Comparison of ENCODE assay signal across 8 mouse cellular contexts in the genomic region with DNA sequence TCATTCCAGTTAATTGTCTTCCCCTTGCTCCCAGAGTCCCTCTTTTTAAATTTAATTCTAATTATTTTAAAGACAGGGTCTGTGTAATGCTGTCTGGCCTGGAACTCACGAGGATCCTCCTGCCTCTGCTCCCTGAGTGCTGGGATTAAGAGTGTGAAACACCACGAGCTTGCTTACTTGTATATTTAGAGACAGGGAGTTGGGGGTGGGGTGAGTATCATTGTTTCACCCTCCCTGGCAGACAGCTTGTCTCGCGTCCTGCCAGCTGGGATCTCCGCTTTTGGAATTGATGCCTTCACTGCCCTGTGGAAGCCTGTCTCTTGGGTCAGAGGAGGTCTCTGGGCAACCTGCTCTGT. TPM values are rescaled to one million over a fixed set of nuclear protein-coding genes. Genes with fewer than 3 reads are reported as not detected.
A peak's percentile ranks its signal among the peaks of the same experiment; 100 is the strongest.
DNase-seq lines count a peak whose midpoint lies in the region; ATAC-seq and TF ChIP-seq lines count a peak whose summit lies in the region.

No protein-coding gene starts in this region.

- DNase-seq in layer of hippocampus, adult 2 months (ENCODE audit: low spot score in 2 of 2), result peak in 1 of 2 experiments; percentile 7
- no peak for DNase-seq in layer of hippocampus, adult 9-10 months (ENCODE audit: low spot score)
- DNase-seq in cerebellum, adult 2 months, result peak in 1 of 2 experiments; percentile 43
- no peak for DNase-seq in midbrain, embryonic 14.5 days
- DNase-seq in layer of hippocampus, postnatal 14 days (ENCODE audit: low spot score in 2 of 2), result no peak
- DNase-seq in gastrocnemius, postnatal 25 days, result no peak

- WGBS in cerebellum, adult 2 months, result 12% methylated on average over 5 of the region's 5 CpGs
- 40% methylated on average over 5 of the region's 5 CpGs for WGBS in limb, embryonic 12.5 days
- WGBS in midbrain, embryonic 14.5 days, result 45% methylated on average over 5 of the region's 5 CpGs

- H3K4me2 ChIP-seq in limb, embryonic 12.5 days, result peak overlapping the region; percentile 71
- peak overlapping the region; percentile 63 for H3K4me2 ChIP-seq in midbrain, embryonic 14.5 days (ENCODE audit: low read length)

- H3K4me1 ChIP-seq in cerebellum, adult 2 months (ENCODE audit: control insufficient read depth, insufficient read depth, low read length), result no peaks in the 10 kb centered on the region
- no peaks in the 10 kb centered on the region for H3K4me1 ChIP-seq in limb, embryonic 12.5 days (replicated peaks)
- no peaks in the 10 kb centered on the region for H3K4me1 ChIP-seq in midbrain, embryonic 14.5 days (ENCODE audit: control insufficient read depth, insufficient read depth, low read length)

- no peak for TF ChIP-seq POLR2A in cerebellum, adult 2 months (IDR thresholded peaks at IDR 0.05; ENCODE audit: borderline replicate concordance, insufficient read depth, low read length)

- H3K36me3 ChIP-seq in limb, embryonic 12.5 days, result peaks cover 17% of the 10 kb centered on the region
- peaks cover 6% of the 10 kb centered on the region for H3K36me3 ChIP-seq in midbrain, embryonic 14.5 days (ENCODE audit: control insufficient read depth, insufficient read depth, low read length)

- no peak overlapping the region for H3K9ac ChIP-seq in limb, embryonic 12.5 days (replicated peaks)
- H3K9ac ChIP-seq in midbrain, embryonic 14.5 days (replicated peaks; ENCODE audit: low read length), result peak overlapping the region; percentile 95; the same call in 1 of the 2 replicates

- no peak for TF ChIP-seq CTCF in layer of hippocampus, adult 2 months (conservative IDR thresholded peaks at IDR 0.05)
- TF ChIP-seq CTCF in cerebellum, adult 2 months (IDR thresholded peaks at IDR 0.05; ENCODE audit: borderline replicate concordance, insufficient read depth, low read depth, low read length), result no peak

- no peaks in the 10 kb centered on the region for H3K27me3 ChIP-seq in cerebellum, adult 2 months (ENCODE audit: control insufficient read depth, insufficient read depth, low read length)
- H3K27me3 ChIP-seq in limb, embryonic 12.5 days, result no peaks in the 10 kb centered on the region
- no peaks in the 10 kb centered on the region for H3K27me3 ChIP-seq in midbrain, embryonic 14.5 days (ENCODE audit: control insufficient read depth, insufficient read depth, low read length)

- H3K9me3 ChIP-seq in limb, embryonic 12.5 days, result no peaks in the 10 kb centered on the region
- H3K9me3 ChIP-seq in midbrain, embryonic 14.5 days (ENCODE audit: control insufficient read depth, low read length), result no peaks in the 10 kb centered on the region

- peak overlapping the region; percentile 96 for H3K27ac ChIP-seq in layer of hippocampus, adult 2 months
- no peak overlapping the region for H3K27ac ChIP-seq in cerebellum, adult 2 months (ENCODE audit: insufficient read depth, low read length)
- H3K27ac ChIP-seq in limb, embryonic 12.5 days, result peak overlapping the region; percentile 35; the same call in 1 of the 2 replicates
- peak overlapping the region; percentile 89; the same call in 1 of the 2 replicates for H3K27ac ChIP-seq in midbrain, embryonic 14.5 days (replicated peaks; ENCODE audit: low read depth, low read length)

- ATAC-seq in erythroid progenitor cell, adult 5-6 weeks (replicated peaks; ENCODE audit: low FRiP score, poor library complexity, severe bottlenecking), result peak; percentile 52
- ATAC-seq in limb, embryonic 12.5 days (ENCODE audit: insufficient number of reproducible peaks, insufficient read depth, low FRiP score, low TSS enrichment, low read depth), result peak; percentile 53
- peak; percentile 15 for ATAC-seq in midbrain, embryonic 14.5 days (ENCODE audit: low FRiP score, low TSS enrichment)

- H3K4me3 ChIP-seq in layer of hippocampus, adult 2 months, result peak overlapping the region; percentile 100
- H3K4me3 ChIP-seq in cerebellum, adult 2 months (replicated peaks; ENCODE audit: insufficient read depth, low read depth, low read length), result peak overlapping the region; percentile 92
- H3K4me3 ChIP-seq in limb, embryonic 12.5 days (replicated peaks), result peak overlapping the region; percentile 80
- peak overlapping the region; percentile 84 for H3K4me3 ChIP-seq in midbrain, embryonic 14.5 days (replicated peaks; ENCODE audit: low read depth, low read length)

RNA-seq across cellular contexts. Expression of a gene that starts 0.3 kb away (rescaled TPM):
- 10 to 100 TPM; 66.3 to 68.0 TPM for total RNA-seq in layer of hippocampus, adult 2 months (2021)
- 44.8 and 45.4 TPM in 2 replicates for polyA plus RNA-seq in cerebellum, adult 2 months (2012; rRNA removed)
- 25.2 and 66.7 TPM in 2 replicates for total RNA-seq in erythroid progenitor cell, adult 5-6 weeks (2015; ENCODE audit: low replicate concordance)
- 42.2 and 45.6 TPM in 2 replicates for total RNA-seq in erythroid progenitor cell, adult 5-6 weeks (2017; ENCODE audit: low replicate concordance)
- 142 and 144 TPM in 2 replicates for polyA plus RNA-seq in limb, embryonic 12.5 days (2016; fragmentation: Nextera tagmentation; extraction: Ambion mirVana)
- polyA plus RNA-seq in midbrain, embryonic 14.5 days (2014; fragmentation: Nextera tagmentation; extraction: Ambion mirVana), result 96.7 and 111 TPM in 2 replicates
- total RNA-seq in layer of hippocampus, postnatal 14 days (2021), result 10 to 100 TPM; 68.9 to 71.2 TPM
- 10 to 100 TPM; 61.3 to 61.8 TPM for total RNA-seq in gastrocnemius, postnatal 25 days (2021)

RNA-seq across cellular contexts. Expression of a gene that starts 58.0 kb away (rescaled TPM):
- 10 to 100 TPM; 17.6 to 23.4 TPM for total RNA-seq in layer of hippocampus, adult 2 months (2021)
- polyA plus RNA-seq in cerebellum, adult 2 months (2012; rRNA removed), result 4.5 and 5.1 TPM in 2 replicates
- total RNA-seq in erythroid progenitor cell, adult 5-6 weeks (2015; ENCODE audit: low replicate concordance), result 169 and 205 TPM in 2 replicates
- 222 and 247 TPM in 2 replicates for total RNA-seq in erythroid progenitor cell, adult 5-6 weeks (2017; ENCODE audit: low replicate concordance)
- 288 and 294 TPM in 2 replicates for polyA plus RNA-seq in limb, embryonic 12.5 days (2016; fragmentation: Nextera tagmentation; extraction: Ambion mirVana)
- polyA plus RNA-seq in midbrain, embryonic 14.5 days (2014; fragmentation: Nextera tagmentation; extraction: Ambion mirVana), result 41.3 and 77.8 TPM in 2 replicates
- 10 to 100 TPM; 11.2 to 14.1 TPM for total RNA-seq in layer of hippocampus, postnatal 14 days (2021)
- 1 to 10 TPM; 3.2 to 6.2 TPM for total RNA-seq in gastrocnemius, postnatal 25 days (2021)

Comparison
In these comparisons a context has a peak if more than half of its experiments do, and no peak if none do; other contexts are left out.
1. RNA of a gene that starts 58.0 kb away (total RNA-seq): 169 to 247 TPM in erythroid progenitor cell, adult 5-6 weeks; 17.6 to 23.4 TPM in layer of hippocampus, adult 2 months, 11.2 to 14.1 TPM in layer of hippocampus, postnatal 14 days and 3.2 to 6.2 TPM in gastrocnemius, postnatal 25 days; every median in the first group is over 4 times any median in the second.
2. Peak in every context shown above with its lines, with median percentiles within 50 percentile points of each other: H3K4me3 ChIP-seq and ATAC-seq.